In genomic region chr17:10495588-10495987, GRCm38 (mm10) we compare ENCODE assay signal across 22 mouse cellular contexts.
DNase-seq lines count a peak whose midpoint lies in the region; TF ChIP-seq lines count a peak whose summit lies in the region.
"Had no signal": no experiment of that assay in that cellular context is flagged by ENCODE, and none has a peak within 500 bp of the region (broad histone marks: within the 10 kb centered on the region; RNA-seq: fewer than 3 reads in every experiment).

No protein-coding gene starts in this region.

- no peak overlapping the region for H3K4me3 ChIP-seq in layer of hippocampus, adult 2 months
- H3K4me3 ChIP-seq: embryonic facial prominence, embryonic 12.5 days; erythroblast, embryonic 14.5 days; intestine, embryonic 15.5 days; limb, embryonic 12.5 days; stomach, embryonic 15.5 days had no signal

- H3K27ac ChIP-seq in layer of hippocampus, adult 2 months: peak overlapping the region; percentile 76
- H3K27ac ChIP-seq: embryonic facial prominence, embryonic 12.5 days; hindbrain, embryonic 14.5 days; intestine, embryonic 15.5 days; limb, embryonic 12.5 days; liver, embryonic 14.5 days; stomach, embryonic 15.5 days had no signal

- DNase-seq in adrenal gland, adult 2 months: peak; percentile 24
- DNase-seq in adrenal gland, adult 18-20 months (ENCODE audit: low spot score in 2 of 2): no peak
- peak; percentile 11 for DNase-seq in heart, adult 8-10 months (ENCODE audit: low spot score)
- DNase-seq in heart, postnatal 36 days: no peak
- no peak for DNase-seq in layer of hippocampus, adult 2 months (ENCODE audit: low spot score in 2 of 2)
- no peak for DNase-seq in layer of hippocampus, adult 9-10 months (ENCODE audit: low spot score)
- peak; percentile 28 for DNase-seq in testis, postnatal 10 days (ENCODE audit: low spot score)
- DNase-seq in testis, postnatal 14 days (ENCODE audit: low spot score): no peak
- DNase-seq: cerebellum, adult 9-10 months; forebrain, postnatal 0 days; kidney, adult 9 months; kidney, postnatal 25 days; layer of hippocampus, adult 9-11 months; lung, postnatal 14 days; right cerebral cortex, postnatal 25 days had no signal

- TF ChIP-seq CTCF in layer of hippocampus, adult 2 months (conservative IDR thresholded peaks at IDR 0.05): no peak

- intact Hi-C loops in heart, postnatal 36 days (cut with DNase I): loop anchor here (2.0 to 10.0 kb wide), 3 partner anchors 569 to 1328 kb away; no protein-coding TSS in a partner anchor

Comparison
In these comparisons a context has a peak if more than half of its experiments do, and no peak if none do; other contexts are left out.
1. DNase-seq: peak in adrenal gland, adult 2 months (single experiment), heart, adult 8-10 months (single experiment) and testis, postnatal 10 days (single experiment); none in adrenal gland, adult 18-20 months (0 of 2), heart, postnatal 36 days (0 of 2), layer of hippocampus, adult 2 months (0 of 2), layer of hippocampus, adult 9-10 months (single experiment) and testis, postnatal 14 days (single experiment).